Mouse (Mus musculus): ENCODE data around the gene Utp11. TPM values are rescaled to one million over a fixed set of nuclear protein-coding genes. Genes with fewer than 3 reads are reported as not detected.

The Utp11 gene
- polyA plus RNA-seq, 1 experiment from 2014 or later = 34.5 TPM

DNA sequence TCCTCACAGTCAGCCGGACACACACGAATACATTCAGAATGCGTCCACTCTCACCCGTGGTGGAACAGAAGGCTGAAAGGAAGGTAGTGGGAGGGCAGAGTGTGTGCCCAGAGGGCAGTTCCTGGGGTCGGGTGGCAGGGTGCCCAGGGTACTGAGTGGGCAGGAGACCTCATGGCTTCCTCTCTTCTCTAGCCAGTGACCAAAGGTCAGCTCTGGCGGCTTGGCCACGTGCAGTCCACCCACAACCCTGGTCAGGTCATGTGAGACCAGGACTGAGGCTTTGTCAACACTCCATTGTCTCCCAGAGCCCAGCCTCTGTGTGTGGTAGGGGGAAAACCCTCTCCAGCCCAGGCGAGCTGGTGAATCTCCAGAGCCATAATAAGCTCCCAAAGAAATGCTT lies 23.2 kb downstream of the Utp11 start:
- H3K4me1 ChIP-seq (ENCODE audit: control insufficient read depth, insufficient read depth, low read length) = peaks cover 43% of the 10 kb centered on the region
- WGBS = 70% methylated on average over 8 of the region's 8 CpGs
- DNase-seq (ENCODE audit: low spot score) (no peak), ATAC-seq (no peak)
- no peak overlapping the region for H3K4me3 ChIP-seq (ENCODE audit: low read depth, low read length)
- no peaks in the 10 kb centered on the region for H3K36me3 ChIP-seq (ENCODE audit: control insufficient read depth, insufficient read depth, low read length)
- H3K9me3 ChIP-seq (replicated peaks; ENCODE audit: control insufficient read depth, low read length) = no peaks in the 10 kb centered on the region
- H3K27ac ChIP-seq (ENCODE audit: low read depth, low read length) = no peak overlapping the region
- no peak overlapping the region for H3K9ac ChIP-seq (ENCODE audit: low read length)
- H3K27me3 ChIP-seq (replicated peaks; ENCODE audit: control insufficient read depth, insufficient read depth, low read length) = peaks cover 17% of the 10 kb centered on the region
- no peak overlapping the region for H3K4me2 ChIP-seq (ENCODE audit: low read length)

DNA sequence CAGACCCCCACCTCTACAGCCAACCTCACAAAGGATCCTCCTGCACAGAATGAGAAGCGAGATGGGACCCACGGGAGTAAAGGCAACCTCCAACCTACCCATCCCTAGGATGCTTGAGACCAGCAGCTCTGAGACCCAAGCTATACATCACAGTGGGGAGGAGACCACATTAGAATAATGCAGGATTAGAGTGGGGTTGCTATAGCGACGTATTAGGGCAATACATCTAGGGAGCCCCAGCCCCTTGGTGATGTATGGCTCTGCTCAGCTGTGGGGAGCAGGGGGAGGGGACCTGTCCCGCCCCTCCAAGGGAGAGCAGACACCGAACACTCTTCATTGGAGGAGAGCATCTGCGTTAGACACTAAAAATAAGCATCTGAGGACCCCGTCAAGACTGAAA lies 25.3 kb downstream of the Utp11 start:
- H3K27me3 ChIP-seq (replicated peaks; ENCODE audit: control insufficient read depth, insufficient read depth, low read length) = peaks cover 26% of the 10 kb centered on the region
- ATAC-seq (peak; percentile 22; the same call in 1 of the 2 replicates), DNase-seq (ENCODE audit: low spot score) (peak; percentile 55)
- no peak overlapping the region for H3K4me3 ChIP-seq (ENCODE audit: low read depth, low read length)
- H3K4me1 ChIP-seq (ENCODE audit: control insufficient read depth, insufficient read depth, low read length) = peaks cover 31% of the 10 kb centered on the region
- 4% methylated on average over 8 of the region's 8 CpGs for WGBS
- no peak overlapping the region for H3K9ac ChIP-seq (ENCODE audit: low read length)
- no peaks in the 10 kb centered on the region for H3K9me3 ChIP-seq (replicated peaks; ENCODE audit: control insufficient read depth, low read length)
- H3K4me2 ChIP-seq (ENCODE audit: low read length) = no peak overlapping the region
- no peaks in the 10 kb centered on the region for H3K36me3 ChIP-seq (ENCODE audit: control insufficient read depth, insufficient read depth, low read length)
- H3K27ac ChIP-seq (ENCODE audit: low read depth, low read length) = no peak overlapping the region

DNA sequence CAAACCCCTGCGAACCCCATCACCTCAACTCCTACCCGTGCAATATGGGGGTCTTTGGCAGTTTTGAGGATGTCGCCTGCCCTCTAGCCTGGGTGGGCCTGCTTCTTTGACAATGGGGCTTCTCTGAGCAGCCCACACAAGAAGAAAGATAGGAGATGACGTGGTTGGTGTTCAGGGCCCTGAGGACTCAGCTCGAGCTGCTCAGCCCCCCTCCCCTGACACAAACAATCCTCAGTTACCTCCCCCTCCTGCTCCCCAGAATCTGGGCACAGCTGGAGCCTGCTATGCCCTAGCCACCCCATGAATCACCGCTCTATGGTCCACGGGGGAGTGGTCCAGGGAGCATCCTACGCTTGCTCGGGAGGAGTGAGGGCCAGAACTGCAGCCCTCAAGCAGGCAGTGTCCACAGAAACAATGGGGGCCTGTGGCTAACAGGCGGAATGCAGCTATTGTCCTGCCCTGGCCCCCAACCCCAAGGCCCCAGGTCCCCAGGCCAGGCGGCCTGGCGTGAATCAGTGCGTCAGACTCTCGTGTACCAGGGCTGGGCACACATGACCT lies 25.8 kb downstream of the Utp11 start:
- Histone ChIP-seq H3K27ac (ENCODE audit: low read depth, low read length) (no peak overlapping the region), H3K9ac (ENCODE audit: low read length) (no peak overlapping the region), H3K4me1 (ENCODE audit: control insufficient read depth, insufficient read depth, low read length) (peaks cover 27% of the 10 kb centered on the region), H3K4me3 (ENCODE audit: low read depth, low read length) (no peak overlapping the region), H3K9me3 (replicated peaks; ENCODE audit: control insufficient read depth, low read length) (no peaks in the 10 kb centered on the region), H3K4me2 (ENCODE audit: low read length) (no peak overlapping the region), H3K27me3 (replicated peaks; ENCODE audit: control insufficient read depth, insufficient read depth, low read length) (peaks cover 26% of the 10 kb centered on the region), H3K36me3 (ENCODE audit: control insufficient read depth, insufficient read depth, low read length) (no peaks in the 10 kb centered on the region)
- DNase-seq (ENCODE audit: low spot score) (no peak), ATAC-seq (no peak)
- 19% methylated on average over 14 of the region's 14 CpGs for WGBS

DNA sequence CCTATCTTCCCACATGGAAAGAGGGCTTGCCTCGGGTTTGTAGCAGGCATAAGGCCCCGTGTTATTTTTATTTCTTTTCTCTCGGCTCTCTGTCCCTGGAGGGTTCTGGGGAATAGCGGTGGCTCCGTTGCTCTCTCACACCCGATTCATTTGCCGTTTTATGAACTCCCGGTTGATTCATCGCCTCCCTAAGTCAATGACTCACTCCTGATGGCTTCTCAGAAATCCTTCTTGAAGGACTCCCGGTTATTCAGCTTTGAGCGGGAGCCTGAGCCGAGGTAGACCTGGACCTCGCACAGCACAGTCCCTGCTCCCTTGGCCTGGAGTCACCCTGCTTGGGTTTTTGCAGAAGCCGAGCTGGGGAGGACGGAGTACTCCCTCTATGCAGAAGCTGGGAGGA lies 28.8 kb downstream of the Utp11 start:
- Histone ChIP-seq H3K9ac (ENCODE audit: low read length) (0 out of 2 replicates have a peak overlapping the region, but pooled peaks have one; percentile 33), H3K36me3 (ENCODE audit: control insufficient read depth, insufficient read depth, low read length) (no peaks in the 10 kb centered on the region), H3K27me3 (replicated peaks; ENCODE audit: control insufficient read depth, insufficient read depth, low read length) (peaks cover 35% of the 10 kb centered on the region), H3K4me2 (ENCODE audit: low read length) (peak overlapping the region; percentile 26; the same call in 1 of the 2 replicates), H3K27ac (ENCODE audit: low read depth, low read length) (peak overlapping the region; percentile 65; the same call in 1 of the 2 replicates), H3K4me3 (ENCODE audit: low read depth, low read length) (no peak overlapping the region), H3K4me1 (ENCODE audit: control insufficient read depth, insufficient read depth, low read length) (peaks cover 15% of the 10 kb centered on the region), H3K9me3 (replicated peaks; ENCODE audit: control insufficient read depth, low read length) (no peaks in the 10 kb centered on the region)
- no peak for DNase-seq (ENCODE audit: low spot score)
- ATAC-seq = 0 out of 2 replicates have a peak, but pooled peaks have one; percentile 8
- 61% methylated on average over 15 of the region's 15 CpGs for WGBS

DNA sequence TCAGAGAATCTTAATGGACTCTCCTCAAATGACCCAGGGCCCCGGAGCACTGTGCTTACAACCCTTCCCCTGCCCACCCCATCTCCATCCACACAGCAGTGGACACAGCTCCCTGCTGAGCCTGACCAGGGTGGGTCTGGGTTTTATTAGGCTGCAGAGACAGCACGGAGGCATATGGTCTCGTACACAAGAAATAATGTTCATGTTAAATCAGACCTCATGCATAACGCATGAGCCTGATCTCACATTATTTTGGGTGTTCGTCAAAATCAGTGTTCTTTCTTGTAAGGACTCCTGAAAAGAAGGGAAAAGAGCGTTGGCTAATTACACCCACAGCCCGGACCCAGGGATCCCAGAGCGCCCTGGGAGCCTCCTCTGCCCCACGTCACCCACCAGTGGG lies 29.2 kb downstream of the Utp11 start:
- Histone ChIP-seq H3K27me3 (replicated peaks; ENCODE audit: control insufficient read depth, insufficient read depth, low read length) (peaks cover 35% of the 10 kb centered on the region), H3K4me1 (ENCODE audit: control insufficient read depth, insufficient read depth, low read length) (peaks cover 15% of the 10 kb centered on the region), H3K4me3 (ENCODE audit: low read depth, low read length) (no peak overlapping the region), H3K27ac (ENCODE audit: low read depth, low read length) (peak overlapping the region; percentile 65; the same call in 1 of the 2 replicates), H3K36me3 (ENCODE audit: control insufficient read depth, insufficient read depth, low read length) (no peaks in the 10 kb centered on the region), H3K4me2 (ENCODE audit: low read length) (peak overlapping the region; percentile 26; the same call in 1 of the 2 replicates), H3K9ac (ENCODE audit: low read length) (0 out of 2 replicates have a peak overlapping the region, but pooled peaks have one; percentile 33), H3K9me3 (replicated peaks; ENCODE audit: control insufficient read depth, low read length) (no peaks in the 10 kb centered on the region)
- ATAC-seq (peak; percentile 66), DNase-seq (ENCODE audit: low spot score) (peak; percentile 68)
- WGBS = 22% methylated on average over 9 of the region's 9 CpGs

DNA sequence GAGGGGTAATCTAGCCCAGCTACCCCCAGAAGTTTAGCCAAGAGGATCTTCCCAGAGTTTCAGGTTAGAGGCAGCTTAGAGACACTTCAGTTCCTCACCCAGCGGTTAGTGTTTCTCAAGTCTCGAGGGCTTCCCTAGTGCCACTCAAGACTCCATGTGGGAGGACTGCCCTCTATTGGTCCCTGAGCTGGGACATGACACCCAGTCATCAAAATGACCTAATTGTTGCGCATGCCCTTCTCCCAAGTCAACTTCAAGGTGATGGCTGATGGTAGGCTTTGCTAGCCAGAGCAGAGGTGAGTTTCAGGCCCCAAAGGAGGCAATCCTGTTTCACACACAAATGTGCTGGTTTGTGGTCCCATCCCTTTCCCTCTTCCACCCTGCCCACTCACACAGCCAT lies 30.4 kb downstream of the Utp11 start:
- Histone ChIP-seq H3K4me3 (ENCODE audit: low read depth, low read length) (no peak overlapping the region), H3K4me2 (ENCODE audit: low read length) (no peak overlapping the region), H3K9me3 (replicated peaks; ENCODE audit: control insufficient read depth, low read length) (no peaks in the 10 kb centered on the region), H3K36me3 (ENCODE audit: control insufficient read depth, insufficient read depth, low read length) (no peaks in the 10 kb centered on the region), H3K27ac (ENCODE audit: low read depth, low read length) (no peak overlapping the region), H3K4me1 (ENCODE audit: control insufficient read depth, insufficient read depth, low read length) (peaks cover 13% of the 10 kb centered on the region), H3K9ac (ENCODE audit: low read length) (no peak overlapping the region), H3K27me3 (replicated peaks; ENCODE audit: control insufficient read depth, insufficient read depth, low read length) (peaks cover 43% of the 10 kb centered on the region)
- WGBS = 71% methylated on average over 3 of the region's 3 CpGs
- DNase-seq (ENCODE audit: low spot score) (no peak), ATAC-seq (no peak)

GRCm38 (mm10) chr4:124660603-124661002 lies 32.8 kb downstream of the Utp11 start:
- DNase-seq (ENCODE audit: low spot score) = no peak
- Histone ChIP-seq H3K9ac (ENCODE audit: low read length) (no peak overlapping the region), H3K27me3 (replicated peaks; ENCODE audit: control insufficient read depth, insufficient read depth, low read length) (peaks cover 37% of the 10 kb centered on the region), H3K36me3 (ENCODE audit: control insufficient read depth, insufficient read depth, low read length) (no peaks in the 10 kb centered on the region), H3K4me1 (ENCODE audit: control insufficient read depth, insufficient read depth, low read length) (peaks cover 9% of the 10 kb centered on the region), H3K4me3 (ENCODE audit: low read depth, low read length) (0 out of 2 replicates have a peak overlapping the region, but pooled peaks have one; percentile 12), H3K4me2 (ENCODE audit: low read length) (peak overlapping the region; percentile 37), H3K27ac (ENCODE audit: low read depth, low read length) (no peak overlapping the region), H3K9me3 (replicated peaks; ENCODE audit: control insufficient read depth, low read length) (no peaks in the 10 kb centered on the region)
- no peak for ATAC-seq
- WGBS = 54% methylated on average over 3 of the region's 3 CpGs

- Histone ChIP-seq H3K27me3 (replicated peaks; ENCODE audit: control insufficient read depth, insufficient read depth, low read length) (peaks cover 44% of the 10 kb centered on the region), H3K9me3 (replicated peaks; ENCODE audit: control insufficient read depth, low read length) (no peaks in the 10 kb centered on the region), H3K4me1 (ENCODE audit: control insufficient read depth, insufficient read depth, low read length) (peaks cover 9% of the 10 kb centered on the region), H3K4me2 (ENCODE audit: low read length) (peak overlapping the region; percentile 93), H3K36me3 (ENCODE audit: control insufficient read depth, insufficient read depth, low read length) (no peaks in the 10 kb centered on the region), H3K27ac (ENCODE audit: low read depth, low read length) (no peak overlapping the region), H3K4me3 (ENCODE audit: low read depth, low read length) (peak overlapping the region; percentile 52), H3K9ac (ENCODE audit: low read length) (peak overlapping the region; percentile 65)
- WGBS = under 1% methylated on average over 68 of the region's 68 CpGs
- DNase-seq (ENCODE audit: low spot score) (no peak), ATAC-seq (no peak)
Observed at GRCm38 (mm10) chr4:124659251-124660217, 33.9 kb downstream of the Utp11 start.

Data from forebrain, embryonic 14.5 days (tissue).